Mouse (Mus musculus): ENCODE data around the gene Ppp1r3d. TPM values are rescaled to one million over a fixed set of nuclear protein-coding genes. Genes with fewer than 3 reads are reported as not detected.

Gene Ppp1r3d
- 0.08 TPM for polyA plus RNA-seq (2017; shearing (Covaris generic))

DNA sequence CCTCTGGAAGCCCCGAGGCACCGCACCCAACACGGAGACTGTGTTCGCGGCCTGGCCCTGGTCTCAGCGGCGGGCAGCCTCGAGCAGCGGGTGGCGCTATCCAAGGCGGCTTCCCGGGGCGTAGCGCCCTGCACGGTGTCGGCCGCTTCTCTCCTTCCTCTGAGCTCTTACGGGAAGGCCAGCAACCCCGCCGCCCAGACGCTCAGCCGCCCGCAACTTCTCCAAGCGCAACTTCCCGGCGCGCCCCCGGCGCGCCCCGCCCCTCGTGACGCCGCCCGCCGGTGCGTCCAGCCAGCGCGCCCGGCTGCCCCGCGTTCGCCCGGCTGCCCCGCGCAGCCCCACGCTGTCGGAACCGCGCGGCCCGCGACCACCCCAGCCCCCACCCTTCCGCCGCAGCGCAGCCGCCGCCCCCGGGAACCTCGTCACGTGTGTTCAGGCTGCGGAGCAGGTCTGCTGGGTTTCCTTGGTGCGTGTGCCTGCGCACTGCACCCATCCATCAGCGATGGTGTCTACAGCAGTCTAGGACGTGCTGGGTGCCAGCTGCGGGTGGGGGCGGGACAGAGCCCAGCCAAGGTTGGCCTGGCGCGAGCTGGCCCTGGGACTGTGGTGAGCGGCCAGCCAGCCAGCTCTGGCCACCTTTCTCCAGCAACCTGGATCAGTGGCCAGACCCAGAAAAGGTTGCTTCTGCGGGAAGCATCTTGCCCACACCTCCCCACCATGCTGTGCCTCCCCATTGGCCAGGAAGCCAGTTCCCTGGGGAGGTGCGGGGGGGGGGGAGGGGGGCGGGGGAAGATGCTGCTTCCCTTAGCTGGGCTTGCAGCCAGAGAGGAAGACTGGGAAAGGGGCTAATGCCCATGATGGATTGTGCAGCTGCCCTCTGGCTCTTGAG lies at the start of gene Ppp1r3d, which contains the start of gene Fam217b:
Gene Ppp1r3d (minus strand): TSS at position 212 of the 889 bp plus-strand sequence.
Gene Fam217b (plus strand): TSS at position 264 of the 889 bp plus-strand sequence.

DNA sequence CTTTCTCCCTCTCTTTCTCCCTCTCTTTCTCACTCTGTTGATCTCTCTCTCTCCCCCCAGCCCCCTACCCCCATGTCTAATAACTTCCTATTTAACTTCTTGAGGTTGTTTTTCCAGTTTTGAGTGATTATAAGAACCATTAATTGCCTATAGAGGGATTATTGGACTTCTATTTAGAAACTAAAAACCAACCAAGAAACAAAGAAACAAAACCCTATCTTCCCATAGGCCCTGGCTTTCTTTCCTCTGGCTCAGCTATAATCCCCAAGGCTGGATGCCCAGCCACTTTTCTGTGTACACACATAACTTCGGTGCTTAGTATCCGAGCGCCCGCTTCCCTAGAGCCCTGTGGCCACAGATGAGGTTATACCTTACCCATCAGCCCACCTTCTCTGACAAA lies 16.0 kb upstream of the Ppp1r3d start, which contains the start of gene Cdh26:
Gene Cdh26 (plus strand): TSS at position 301 of the 400 bp plus-strand sequence.

DNA sequence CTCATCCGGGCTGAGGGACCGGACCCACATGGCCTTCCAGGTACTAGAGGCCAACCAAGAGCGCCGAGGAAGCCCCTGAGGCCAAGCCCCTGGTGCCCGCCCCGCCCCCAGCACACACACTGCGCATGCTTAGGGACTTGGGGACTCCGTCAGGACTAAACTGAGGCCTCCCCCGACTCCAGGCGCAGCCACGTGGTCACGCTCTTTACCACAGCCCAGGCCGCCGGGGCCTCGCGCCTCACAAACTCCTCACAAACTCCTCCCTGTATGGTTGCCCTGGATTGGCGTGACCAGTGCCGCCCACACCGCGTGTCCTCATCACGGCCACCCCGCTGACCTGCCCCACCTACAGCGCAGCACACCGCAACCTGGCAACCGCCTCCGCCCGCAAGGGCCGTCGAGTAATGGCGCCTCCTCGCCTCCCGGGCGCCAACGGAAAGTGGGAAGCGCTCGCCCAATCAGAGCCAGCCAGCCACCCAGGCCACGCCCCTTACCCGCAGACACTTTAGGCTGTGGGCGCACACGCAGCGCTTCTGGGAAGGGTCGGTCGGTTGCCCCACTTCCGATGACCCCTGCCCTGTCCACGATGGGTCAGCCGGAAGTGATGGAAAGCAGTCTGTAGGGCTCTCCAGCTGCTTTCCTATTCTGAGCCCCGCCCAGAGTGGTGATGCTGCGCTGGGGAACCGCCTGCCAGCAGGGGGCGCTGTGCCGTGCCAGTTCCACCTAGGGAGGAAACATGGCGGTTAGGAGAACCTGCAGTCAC lies 7.0 kb downstream of the Ppp1r3d start, which contains the start of gene Sycp2:
Gene Sycp2 (minus strand): TSS at position 633 of the 763 bp plus-strand sequence.

Other genes with a start within 250 kb of the Ppp1r3d start
- gene Sycp2, start 6.8 kb downstream of the Ppp1r3d start, polyA plus RNA-seq (2017; shearing (Covaris generic)), result not detected
- not detected for gene Fam217b, start 52 bp upstream of the Ppp1r3d start, polyA plus RNA-seq (2017; shearing (Covaris generic))
- not detected for gene Cdh26, start 16.1 kb upstream of the Ppp1r3d start, polyA plus RNA-seq (2017; shearing (Covaris generic))

All from CD4-positive, CD25-positive, alpha-beta regulatory T cell (primary cell).